Mouse (Mus musculus) MEL (cell line): ENCODE data around the gene Gm9913.
A peak's percentile ranks its signal among the peaks of the same experiment; 100 is the strongest.

ENCODE experiments used
- CHD1 ChIP-seq: IDR thresholded peaks from 2 replicates; pipeline ENCODE4 v1.6.1; 2012; ENCODE audit warnings: low read depth, mild to moderate bottlenecking, inconsistent platforms, low read length, improper control_type of control experiment
- CTCF ChIP-seq, 3 experiments: IDR thresholded peaks in 2 of 3; conservative IDR thresholded peaks in 1 of 3; 2 replicates each; pipeline ENCODE4 v1.5.1; 2011 to 2012; ENCODE audit warnings: low read length in 3 of 3, low read depth in 2 of 3, mild to moderate bottlenecking in 2 of 3, improper control_type of control experiment in 1 of 3, inconsistent platforms in 1 of 3, mixed read lengths in 1 of 3, moderate library complexity in 1 of 3; ENCODE audit not compliant: control insufficient read depth in 1 of 3, insufficient read depth in 1 of 3, poor library complexity in 1 of 3, severe bottlenecking in 1 of 3
- E2F4 ChIP-seq: IDR thresholded peaks from 2 replicates; pipeline ENCODE4 v1.6.1; 2011; ENCODE audit warnings: low read depth, low read length, improper control_type of control experiment, borderline replicate concordance
- EP300 ChIP-seq, 2 experiments: IDR thresholded peaks; 2 replicates each; pipeline ENCODE4 v1.6.1; 2011; ENCODE audit warnings: improper control_type of control experiment in 2 of 2, low read length in 2 of 2, low read depth in 1 of 2, mild to moderate bottlenecking in 1 of 2
- KAT2A ChIP-seq: conservative IDR thresholded peaks from 2 replicates; pipeline ENCODE4 v1.6.1; 2012; ENCODE audit warnings: low read depth, low read length, improper control_type of control experiment, inconsistent platforms
- MAFK ChIP-seq: IDR thresholded peaks from 2 replicates; pipeline ENCODE4 v1.6.1; 2011; ENCODE audit warnings: low read depth, mild to moderate bottlenecking, low read length, improper control_type of control experiment, borderline replicate concordance
- POLR2A ChIP-seq, 2 experiments: IDR thresholded peaks; 2 replicates each; pipeline ENCODE4 v1.6.1; 2011 to 2012; ENCODE audit warnings: low read length in 2 of 2, mild to moderate bottlenecking in 2 of 2, control low read depth in 1 of 2, improper control_type of control experiment in 1 of 2, low read depth in 1 of 2, moderate library complexity in 1 of 2; ENCODE audit not compliant: control insufficient read depth in 1 of 2, insufficient read depth in 1 of 2, poor library complexity in 1 of 2
- POLR2AphosphoS5 ChIP-seq: IDR thresholded peaks from 2 replicates; pipeline ENCODE4 v1.6.1; 2012; ENCODE audit warnings: low read depth, borderline replicate concordance, mild to moderate bottlenecking, inconsistent platforms, low read length, moderate library complexity, mixed read lengths
- SIN3A ChIP-seq: IDR thresholded peaks from 2 replicates; pipeline ENCODE4 v1.6.1; 2012; ENCODE audit warnings: low read length, improper control_type of control experiment, inconsistent platforms
- USF2 ChIP-seq, 2 experiments: IDR thresholded peaks; 2 replicates each; pipeline ENCODE4 v1.6.1; 2011 to 2012; ENCODE audit warnings: improper control_type of control experiment in 2 of 2, low read length in 2 of 2, borderline replicate concordance in 1 of 2, inconsistent platforms in 1 of 2, low read depth in 1 of 2, mild to moderate bottlenecking in 1 of 2; ENCODE audit not compliant: insufficient read depth in 1 of 2

- TF ChIP-seq POLR2AphosphoS5 (no peak), POLR2A (IDR thresholded peaks at IDR 0.05; ENCODE audit: control insufficient read depth in 1 of 2, insufficient read depth in 1 of 2, low read depth in 1 of 2, low read length in 2 of 2, poor library complexity in 1 of 2) (no peak), EP300 (IDR thresholded peaks at IDR 0.05; ENCODE audit: low read depth in 1 of 2, low read length in 2 of 2) (peak; percentile 63 to 80), KAT2A (no peak), CTCF (IDR thresholded peaks at IDR 0.05 in 2 of 3, conservative IDR thresholded peaks at IDR 0.05 in 1 of 3; ENCODE audit: control insufficient read depth in 1 of 3, insufficient read depth in 1 of 3, low read depth in 2 of 3, low read length in 3 of 3, poor library complexity in 1 of 3, severe bottlenecking in 1 of 3) (no peak), USF2 (IDR thresholded peaks at IDR 0.05; ENCODE audit: borderline replicate concordance in 1 of 2, insufficient read depth in 1 of 2, low read depth in 1 of 2, low read length in 2 of 2) (no peak), MAFK (no peak), E2F4 (no peak), SIN3A (no peak), CHD1 (no peak)
Observed at GRCm38 (mm10) chr2:125515291-125516057, 10.6 kb downstream of the Gm9913 start.
